Mouse (Mus musculus) C3H10T1/2 (cell line): ENCODE data around the gene Fam117b. TPM values are rescaled to one million over a fixed set of nuclear protein-coding genes. Genes with fewer than 3 reads are reported as not detected.

ENCODE experiments used
- polyA plus RNA-seq, 2 experiments: library from polyadenylated mRNA; unstranded; fragments of >200 nt; fragmentation: generic; extraction: Trizol; gene quantifications; one replicate each; pipeline ENCODE4 v1.2.1; 2012; ENCODE audit warnings: missing spikeins in 2 of 2

Gene Fam117b
- polyA plus RNA-seq, result 1 to 10 TPM in 1 of 2 experiments, under 1 TPM in 1; 0.83 to 3.5 TPM

DNA sequence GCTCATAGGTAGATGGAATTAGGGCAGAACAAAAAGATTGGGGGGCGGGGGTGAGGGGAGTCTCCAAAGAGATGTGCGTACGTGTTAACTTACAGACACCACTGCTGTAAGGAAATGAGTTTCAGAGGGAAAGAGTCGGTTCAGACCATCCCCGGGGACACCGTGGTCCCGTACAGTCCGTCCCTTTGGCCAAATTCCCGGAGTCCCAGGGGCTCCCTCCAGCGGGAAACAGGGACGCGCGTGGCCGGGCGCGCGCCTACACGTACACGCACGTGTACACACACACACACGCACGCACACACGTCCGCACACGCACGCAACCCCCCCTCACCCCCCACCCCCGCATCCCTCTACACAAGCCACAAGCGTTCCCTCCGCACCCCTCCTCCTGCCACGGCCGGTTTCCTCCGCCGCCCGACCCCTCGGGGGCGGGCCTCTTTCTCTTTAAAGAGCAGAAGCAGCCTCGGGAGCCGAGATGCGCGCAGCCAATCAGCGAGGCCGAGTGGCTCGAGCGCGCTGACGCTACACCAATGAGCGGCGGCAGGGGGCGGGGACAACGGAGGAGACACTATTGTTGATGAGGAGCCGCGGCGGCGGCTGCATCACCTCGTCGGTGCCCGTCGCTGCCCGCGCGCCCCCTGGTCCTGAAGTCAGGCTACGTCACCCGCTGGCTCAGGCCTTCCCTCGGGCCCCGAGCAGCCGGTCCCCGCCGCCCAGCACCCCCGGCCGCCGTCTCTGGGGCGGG, at the start of gene Fam117b:
Fam117b (plus strand) TSS at position 594 of the 745 bp plus-strand sequence.

Other genes starting within 250 kb of the Fam117b start
- 10 to 100 TPM in 1 of 2 experiments, 1 to 10 TPM in 1; 6.6 to 82.0 TPM for gene Sumo1, start 242.2 kb upstream of the Fam117b start, polyA plus RNA-seq
- gene Nop58, start 228.0 kb upstream of the Fam117b start, polyA plus RNA-seq, result 10 to 100 TPM; 15.0 to 23.8 TPM
- gene Bmpr2, start 149.6 kb upstream of the Fam117b start, polyA plus RNA-seq, result 1 to 10 TPM in 1 of 2 experiments, under 1 TPM in 1; 0.21 to 1.9 TPM
- gene Ica1l, start 130.2 kb downstream of the Fam117b start, polyA plus RNA-seq, result under 1 TPM; 0.02 to 0.71 TPM
- 1 to 10 TPM in 1 of 2 experiments, under 1 TPM in 1; 0.07 to 1.3 TPM for gene Carf, start 185.2 kb downstream of the Fam117b start, polyA plus RNA-seq
- gene Wdr12, start 185.6 kb downstream of the Fam117b start, polyA plus RNA-seq, result 10 to 100 TPM in 1 of 2 experiments, 1 to 10 TPM in 1; 7.6 to 12.4 TPM